Mouse (Mus musculus) kidney, postnatal 10 days (tissue): ENCODE measurements around the gene Prr5.

Source experiments
- DNase-seq: peaks from one replicate; pipeline ENCODE4 v3.0.0; 2021; ENCODE audit warnings: mixed read lengths

Gene Prr5

DNA sequence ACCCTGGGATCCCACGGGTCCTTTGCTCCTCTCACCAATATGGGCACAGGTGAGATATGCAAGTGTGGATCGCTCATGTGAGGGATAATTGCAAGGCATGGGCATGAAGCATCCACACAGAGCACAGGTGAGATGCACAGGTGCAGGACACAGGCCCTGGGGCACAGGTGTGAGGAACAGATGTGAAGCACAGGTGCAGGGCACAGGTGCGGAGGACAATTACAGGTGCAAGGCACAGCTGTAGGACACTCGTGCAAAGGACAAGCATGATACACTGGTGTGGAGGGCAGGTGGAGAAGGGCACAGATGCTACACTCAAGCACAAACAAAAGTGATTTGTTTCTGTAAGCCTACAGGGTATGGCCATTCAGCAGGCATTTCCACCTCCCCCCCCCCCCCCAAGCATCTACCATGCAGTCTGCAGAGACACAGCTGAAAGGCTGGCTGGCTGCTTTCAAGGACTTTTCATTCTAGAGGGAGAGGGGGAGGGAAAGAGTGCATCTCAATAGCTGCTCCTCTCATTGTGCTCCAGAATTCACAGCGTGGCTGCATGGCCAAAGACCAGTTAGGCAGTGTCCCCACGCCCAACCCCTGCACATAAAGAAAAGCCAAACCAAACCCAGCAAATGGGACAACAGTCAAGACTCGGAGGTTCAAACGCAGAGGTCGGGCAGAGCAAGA, 11.9 kb upstream of the Prr5 start:
- peak; percentile 5 for DNase-seq

DNA sequence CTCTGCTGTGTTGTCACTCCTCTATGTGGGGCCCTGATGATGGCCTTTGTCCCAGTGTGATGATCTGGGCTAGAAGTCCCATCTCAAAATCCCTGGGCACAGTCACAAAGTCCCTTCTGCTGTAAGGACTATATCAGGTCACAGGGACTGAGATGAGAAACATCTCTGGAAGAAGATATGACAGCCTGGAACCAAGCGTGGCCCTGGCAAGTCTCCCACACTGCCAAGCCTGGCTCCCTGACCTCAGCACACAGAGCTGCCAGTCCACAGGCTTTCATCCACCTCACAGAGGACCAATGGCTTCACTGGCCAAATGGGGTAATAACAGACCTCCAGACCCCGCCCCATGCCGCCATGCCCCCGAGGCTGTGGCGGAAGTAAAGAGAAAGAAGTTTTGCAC, 10.8 kb upstream of the Prr5 start:
- no peak for DNase-seq

DNA sequence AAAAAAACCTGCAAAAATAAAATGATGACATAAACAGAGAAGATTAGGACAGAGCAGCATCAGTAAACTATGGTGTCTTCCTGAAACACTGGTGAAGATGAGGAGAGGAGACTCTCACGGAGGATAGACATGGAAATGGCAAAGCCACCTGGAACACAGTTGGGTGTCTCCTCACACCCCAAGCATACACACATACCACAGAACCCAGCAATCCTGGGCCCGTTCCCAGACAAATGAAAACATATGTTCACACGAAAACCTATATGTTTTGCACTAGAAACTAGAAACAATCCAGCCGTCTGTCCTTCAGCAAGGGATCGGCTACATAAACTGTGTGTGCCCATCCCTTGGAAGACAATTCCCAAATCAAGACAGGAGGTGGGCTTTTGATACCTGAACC, 9.6 kb upstream of the Prr5 start:
- DNase-seq, result no peak

GRCm38 (mm10) chr15:84661274-84661673, 8.1 kb upstream of the Prr5 start:
- peak; percentile 17 for DNase-seq

DNA sequence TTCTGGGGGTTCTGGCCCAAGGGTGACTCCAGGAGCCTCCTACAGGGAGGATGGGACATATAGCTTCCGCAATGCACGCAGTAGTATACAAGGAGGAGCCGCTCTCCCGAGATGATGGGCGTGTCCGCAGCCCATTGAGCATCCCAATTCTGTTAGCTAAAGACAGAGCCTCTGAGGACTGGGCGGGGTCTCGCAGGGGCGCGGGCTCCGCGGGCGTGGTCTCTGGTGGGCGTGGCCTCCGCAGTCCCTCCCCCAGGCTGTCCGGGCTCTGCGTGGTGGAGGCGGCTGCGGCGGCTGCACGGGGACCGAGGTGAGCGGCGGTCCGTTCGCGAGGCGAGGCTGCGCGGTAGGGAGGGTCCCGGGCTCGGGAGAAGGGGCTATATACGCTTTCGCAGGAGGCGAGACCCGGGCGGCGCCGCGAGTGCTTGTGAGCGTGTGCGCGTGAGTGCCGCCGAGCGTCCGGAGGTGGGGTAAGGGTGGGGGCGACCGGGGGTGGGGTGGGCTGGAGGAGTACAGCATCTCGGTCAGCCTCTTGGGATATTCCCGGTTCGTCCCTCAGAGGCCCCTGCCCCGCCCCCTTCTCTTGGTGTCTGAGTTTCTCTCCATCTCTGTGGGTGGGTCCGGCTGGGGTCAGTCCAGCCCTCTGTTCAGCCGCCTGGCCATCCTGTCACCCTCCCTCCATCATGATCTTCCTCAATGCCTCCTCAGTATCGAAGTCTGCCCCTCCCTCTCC, 6.3 kb upstream of the Prr5 start:
- peak; percentile 88 for DNase-seq

DNA sequence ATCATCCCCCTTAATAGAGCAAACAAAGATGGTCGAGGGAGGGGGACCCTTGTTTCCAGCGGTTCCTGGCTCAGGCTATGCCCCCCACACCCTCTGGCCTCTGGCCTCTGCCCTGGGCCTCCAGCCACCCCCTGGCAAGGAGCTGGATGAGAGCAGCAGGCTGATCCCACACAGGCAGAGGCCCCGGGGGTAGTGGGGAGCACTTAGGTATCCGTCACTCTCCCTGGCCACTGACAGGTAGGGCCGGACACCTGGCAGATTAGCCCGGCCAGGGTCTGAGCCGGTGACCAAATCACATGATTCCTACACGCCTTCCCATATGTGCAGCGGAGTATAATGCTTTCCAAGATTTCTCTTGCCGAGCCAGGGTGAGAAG, 5.7 kb upstream of the Prr5 start:
- DNase-seq, result peak; percentile 20

DNA sequence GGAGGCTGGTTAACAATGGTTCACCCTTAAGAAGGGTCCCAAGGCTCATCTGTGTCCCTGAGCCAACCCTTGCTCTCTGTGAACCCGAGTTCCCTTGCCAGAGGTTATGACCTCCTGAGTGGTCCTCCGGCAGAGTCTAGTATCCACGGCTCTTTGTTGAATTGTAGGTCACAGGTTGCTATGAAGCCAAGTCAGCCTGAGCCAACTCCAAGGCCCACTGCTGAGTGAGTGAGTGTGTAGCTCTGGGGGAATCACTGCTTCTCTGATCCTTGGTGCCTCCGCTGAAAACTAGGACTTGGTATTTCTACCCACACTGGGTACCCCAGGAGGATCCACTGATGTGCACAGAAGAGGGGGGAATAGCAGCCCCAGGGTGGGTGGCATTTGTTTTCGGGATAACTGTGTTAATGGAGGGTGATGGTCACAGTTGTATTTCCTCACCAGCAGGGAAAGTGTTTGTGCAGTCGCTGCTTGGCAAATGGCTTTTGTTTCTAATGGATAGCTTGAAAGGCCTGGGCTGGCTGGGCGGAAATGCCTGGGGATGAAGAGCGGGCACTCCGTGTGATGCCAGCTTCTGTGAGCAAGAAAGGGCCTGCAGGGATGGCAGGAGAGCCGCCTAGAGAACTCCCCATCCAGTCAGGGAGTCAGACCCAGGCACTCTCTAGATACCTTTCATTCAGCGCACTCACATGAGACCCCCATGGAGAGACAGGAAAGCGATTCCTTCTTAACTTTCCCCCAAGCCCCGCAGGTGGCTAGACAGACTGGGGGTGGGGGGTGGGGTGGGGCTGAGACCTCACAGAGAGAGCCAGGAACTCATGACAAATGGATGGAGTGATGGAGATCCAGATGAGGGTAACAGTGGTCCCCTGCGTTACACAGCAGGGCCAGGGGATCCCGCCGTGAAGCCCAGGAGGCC, 4.6 kb upstream of the Prr5 start:
- DNase-seq, result no peak

- no peak for DNase-seq
These were observed 3.8 kb upstream of the Prr5 start for GRCm38 (mm10) chr15:84665662-84666061.

GRCm38 (mm10) chr15:84666065-84666464, 3.4 kb upstream of the Prr5 start:
- DNase-seq, result peak; percentile 58

- DNase-seq, result no peak
These were observed 1.8 kb upstream of the Prr5 start for GRCm38 (mm10) chr15:84667601-84668000.

GRCm38 (mm10) chr15:84669771-84670656, 594 bp downstream of the Prr5 start:
- peak; percentile 33 for DNase-seq

DNA sequence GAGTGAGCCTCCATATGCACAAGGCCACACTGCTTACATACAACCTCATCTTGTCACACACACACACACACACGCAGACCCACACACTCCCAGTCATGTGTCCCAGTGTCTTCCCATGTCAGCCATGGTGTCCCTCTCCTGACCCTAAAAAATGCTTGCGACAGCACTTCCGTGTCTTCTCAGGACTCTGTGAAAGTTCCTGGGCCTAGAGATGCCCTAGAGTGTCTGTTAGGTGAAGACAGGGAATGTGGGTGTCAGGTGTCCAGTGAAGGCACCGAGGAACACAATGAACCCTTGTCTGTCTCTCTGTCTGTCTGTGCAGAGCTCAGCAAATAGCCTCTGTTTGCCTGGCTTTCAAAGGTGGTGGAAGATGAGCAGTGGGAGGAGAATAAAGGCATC, 1.2 kb downstream of the Prr5 start:
- DNase-seq, result peak; percentile 45

GRCm38 (mm10) chr15:84671401-84672307, 2.2 kb downstream of the Prr5 start:
- DNase-seq, result peak; percentile 88

GRCm38 (mm10) chr15:84672308-84672615, 2.8 kb downstream of the Prr5 start:
- DNase-seq, result peak; percentile 60

GRCm38 (mm10) chr15:84672616-84673015, 3.2 kb downstream of the Prr5 start:
- peak; percentile 75 for DNase-seq

DNA sequence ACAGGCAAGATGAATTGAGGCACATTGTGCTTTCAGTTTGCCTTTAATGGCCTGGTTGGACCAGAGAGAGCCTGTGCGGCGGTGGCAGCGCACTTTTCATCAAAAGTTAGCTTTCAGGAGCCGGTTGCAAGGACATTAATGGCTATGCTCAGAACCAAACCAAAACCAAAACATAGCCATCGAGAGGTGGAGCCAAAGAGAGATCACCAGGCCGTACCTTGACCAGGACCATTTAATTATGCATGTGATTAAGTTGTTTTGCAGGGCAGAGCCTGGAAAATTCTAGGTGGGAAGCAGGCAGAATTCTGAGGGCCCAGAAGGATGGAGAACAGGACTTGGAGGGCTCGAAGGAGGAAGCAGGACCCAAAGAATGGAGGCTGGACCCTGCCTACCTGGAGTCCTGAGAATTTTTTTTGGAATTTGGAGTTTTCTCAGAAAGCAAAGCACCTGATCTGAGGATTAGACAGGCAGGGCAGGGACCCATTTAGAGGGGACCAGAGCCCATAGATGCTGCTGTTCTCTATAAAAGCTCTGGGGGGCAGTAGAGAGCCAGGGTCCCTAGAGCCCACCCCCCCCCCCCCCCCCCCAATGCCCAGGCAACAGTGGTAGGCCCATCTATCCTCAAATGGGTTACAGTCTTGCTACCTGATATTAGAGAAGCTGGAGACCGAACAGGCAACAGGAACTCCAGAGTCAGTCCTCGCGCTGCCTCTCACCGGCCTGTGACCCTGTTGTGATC, 5.1 kb downstream of the Prr5 start:
- no peak for DNase-seq

DNA sequence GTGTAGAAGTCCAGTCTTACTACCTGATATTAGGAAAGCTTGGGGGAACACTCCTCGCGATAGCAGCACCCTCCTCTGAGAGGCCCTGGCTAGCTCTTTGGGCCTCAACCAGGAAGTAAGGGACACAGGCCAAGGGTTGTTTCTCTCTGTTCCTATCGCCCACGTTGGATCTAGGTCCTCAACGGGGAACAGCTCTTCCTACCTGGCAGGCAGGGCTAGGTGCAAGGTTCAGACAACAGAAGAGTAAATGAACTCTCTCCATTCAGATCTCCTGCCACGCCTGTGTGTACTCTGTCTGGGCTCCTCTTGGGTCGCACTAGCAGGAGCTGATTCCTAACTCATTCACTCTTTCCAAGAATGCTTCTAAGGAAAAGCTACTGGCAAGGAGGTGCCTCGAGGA, 5.9 kb downstream of the Prr5 start:
- peak; percentile 34 for DNase-seq

DNA sequence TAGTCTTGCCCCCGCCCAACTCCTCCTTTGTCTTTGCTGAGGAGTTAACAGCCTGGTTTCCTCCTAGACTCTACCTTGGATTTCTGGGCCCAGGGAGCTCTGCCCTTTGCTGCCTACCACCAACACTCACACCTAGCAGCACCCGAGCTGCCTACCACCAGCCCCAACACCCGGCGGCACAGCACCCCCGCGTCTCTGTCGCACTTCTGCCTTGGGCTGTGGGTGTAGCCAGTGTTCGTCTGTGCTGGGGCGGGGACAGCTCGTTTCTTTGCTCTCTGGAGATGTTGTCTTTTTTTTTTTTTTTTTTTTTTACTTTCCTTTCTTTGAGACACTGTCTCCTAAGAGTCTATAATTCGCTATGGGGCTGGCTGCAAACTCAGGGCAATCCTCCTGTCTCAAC, 8.5 kb downstream of the Prr5 start:
- no peak for DNase-seq

DNA sequence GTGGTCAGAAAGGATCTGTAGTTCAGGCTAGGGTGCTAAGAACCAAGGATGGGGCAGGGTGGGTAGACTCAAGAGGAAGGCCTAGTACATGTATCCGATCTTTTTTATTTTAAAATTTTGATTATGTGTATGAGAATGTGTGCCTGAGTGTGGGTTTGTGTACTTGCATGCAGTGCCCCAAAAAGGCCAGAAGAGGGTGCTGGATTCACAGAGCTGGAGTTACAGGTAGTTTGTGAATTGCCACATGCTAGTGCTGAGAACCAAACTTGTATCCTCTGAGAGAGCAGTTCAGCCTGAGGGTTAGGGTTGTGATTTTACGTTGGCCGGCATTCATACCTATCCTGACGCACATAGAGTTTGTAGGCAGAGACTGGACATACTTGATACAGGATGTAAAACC, 9.7 kb downstream of the Prr5 start:
- DNase-seq, result no peak

GRCm38 (mm10) chr15:84679794-84680193, 10.4 kb downstream of the Prr5 start:
- no peak for DNase-seq
